10 mouse cellular contexts compared by ENCODE assay signal in genomic region chr1:86381027-86381426, GRCm38 (mm10). TPM values are rescaled to one million over a fixed set of nuclear protein-coding genes. Genes with fewer than 3 reads are reported as not detected.
DNase-seq lines count a peak whose midpoint lies in the region; ATAC-seq and TF ChIP-seq lines count a peak whose summit lies in the region.
"Had no signal": no experiment of that assay in that cellular context is flagged by ENCODE, and none has a peak within 500 bp of the region (broad histone marks: within the 10 kb centered on the region; RNA-seq: fewer than 3 reads in every experiment).

No protein-coding gene starts in this region.

- H3K4me1 ChIP-seq in ES-Bruce4 (ENCODE audit: control insufficient read depth, insufficient read depth, low read length): no peaks in the 10 kb centered on the region
- H3K4me1 ChIP-seq in forebrain, embryonic 12.5 days: no peaks in the 10 kb centered on the region; the same call in 1 of the 2 replicates
- 0 out of 2 replicates have a peak, but pooled peaks cover 2% of the 10 kb centered on the region for H3K4me1 ChIP-seq in liver, adult 2 months (ENCODE audit: control insufficient read depth, insufficient read depth, low read length)
- no peaks in the 10 kb centered on the region for H3K4me1 ChIP-seq in neural tube, embryonic 12.5 days
- H3K4me1 ChIP-seq: hindbrain, embryonic 15.5 days had no signal

- ATAC-seq in forebrain, embryonic 12.5 days (ENCODE audit: low FRiP score): no peak
- peak; percentile 56 for ATAC-seq in inflammation-experienced regulatory T-cells, adult 6 months
- ATAC-seq in neural tube, embryonic 12.5 days (ENCODE audit: low FRiP score, low read depth): peak; percentile 61; the same call in 1 of the 2 replicates

- DNase-seq in A20 (ENCODE audit: low read depth, low spot score): peak; percentile 78
- DNase-seq in c-Kit-negative CD71-positive TER-119-positive erythroid progenitor cells, embryonic 14.5 days (ENCODE audit: low read depth, low spot score): peak; percentile 30
- DNase-seq in liver, adult 2 months (ENCODE audit: extremely low read depth, low read depth, low spot score): peak; percentile 76
- DNase-seq in thymus, postnatal 36 days: peak; percentile 44 to 46

- WGBS in forebrain, embryonic 12.5 days: 34% methylated on average over 13 of the region's 13 CpGs
- 16% methylated on average over 13 of the region's 13 CpGs for WGBS in liver, adult 2 months
- 32% methylated on average over 13 of the region's 13 CpGs for WGBS in neural tube, embryonic 12.5 days

- no peaks in the 10 kb centered on the region for H3K79me2 ChIP-seq in liver, adult 2 months (ENCODE audit: control insufficient read depth, insufficient read depth, low read length)

- H3K4me3 ChIP-seq in ES-Bruce4 (ENCODE audit: low read depth, low read length): peak overlapping the region; percentile 47
- H3K4me3 ChIP-seq in forebrain, embryonic 12.5 days (replicated peaks): no peak overlapping the region
- H3K4me3 ChIP-seq in liver, adult 2 months (ENCODE audit: insufficient read depth, low read depth, low read length): no peak overlapping the region
- no peak overlapping the region for H3K4me3 ChIP-seq in neural tube, embryonic 12.5 days
- H3K4me3 ChIP-seq: hindbrain, embryonic 15.5 days had no signal

- peak overlapping the region; percentile 14; the same call in 1 of the 2 replicates for H3K27ac ChIP-seq in ES-Bruce4 (ENCODE audit: insufficient read depth, low read length)
- H3K27ac ChIP-seq in forebrain, embryonic 12.5 days: no peak overlapping the region
- no peak overlapping the region for H3K27ac ChIP-seq in liver, adult 2 months (replicated peaks; ENCODE audit: insufficient read depth, low read depth, low read length)
- no peak overlapping the region for H3K27ac ChIP-seq in neural tube, embryonic 12.5 days
- H3K27ac ChIP-seq: hindbrain, embryonic 15.5 days had no signal

- 0 out of 2 replicates have a peak overlapping the region, but pooled peaks have one; percentile 2 for H3K4me2 ChIP-seq in forebrain, embryonic 12.5 days
- H3K4me2 ChIP-seq in neural tube, embryonic 12.5 days (replicated peaks): peak overlapping the region; percentile 16; the same call in 1 of the 2 replicates
- H3K4me2 ChIP-seq: hindbrain, embryonic 15.5 days had no signal

- H3K27me3 ChIP-seq in ES-Bruce4 (ENCODE audit: control insufficient read depth, insufficient read depth, low read length, poor library complexity, severe bottlenecking): no peaks in the 10 kb centered on the region
- H3K27me3 ChIP-seq in forebrain, embryonic 12.5 days: no peaks in the 10 kb centered on the region
- H3K27me3 ChIP-seq in liver, adult 2 months (ENCODE audit: control insufficient read depth, insufficient read depth, low read length): no peaks in the 10 kb centered on the region
- H3K27me3 ChIP-seq in neural tube, embryonic 12.5 days (replicated peaks): no peaks in the 10 kb centered on the region
- H3K27me3 ChIP-seq: hindbrain, embryonic 15.5 days had no signal

- H3K9ac ChIP-seq in ES-Bruce4 (ENCODE audit: low read depth, poor library complexity, severe bottlenecking): no peak overlapping the region
- no peak overlapping the region for H3K9ac ChIP-seq in forebrain, embryonic 12.5 days
- H3K9ac ChIP-seq in liver, adult 2 months (ENCODE audit: low read depth, low read length): no peak overlapping the region
- no peak overlapping the region for H3K9ac ChIP-seq in neural tube, embryonic 12.5 days
- H3K9ac ChIP-seq: hindbrain, embryonic 15.5 days had no signal

- peak; percentile 97 for TF ChIP-seq CTCF in ES-Bruce4 (IDR thresholded peaks at IDR 0.05; ENCODE audit: low read depth, low read length)
- peak; percentile 97 for TF ChIP-seq CTCF in liver, adult 2 months (IDR thresholded peaks at IDR 0.05; ENCODE audit: low read depth, low read length)

- TF ChIP-seq POLR2A in ES-Bruce4 (IDR thresholded peaks at IDR 0.05; ENCODE audit: insufficient read depth, low read length): no peak
- no peak for TF ChIP-seq POLR2A in liver, adult 2 months (IDR thresholded peaks at IDR 0.05; ENCODE audit: extremely low read depth, insufficient read depth, low read length)

- H3K36me3 ChIP-seq in ES-Bruce4 (ENCODE audit: control insufficient read depth, insufficient read depth, low read length, poor library complexity, severe bottlenecking): no peaks in the 10 kb centered on the region
- H3K36me3 ChIP-seq in forebrain, embryonic 12.5 days (replicated peaks): no peaks in the 10 kb centered on the region
- H3K36me3 ChIP-seq in liver, adult 2 months (ENCODE audit: control insufficient read depth, insufficient read depth, low read length): no peaks in the 10 kb centered on the region
- no peaks in the 10 kb centered on the region for H3K36me3 ChIP-seq in neural tube, embryonic 12.5 days
- H3K36me3 ChIP-seq: hindbrain, embryonic 15.5 days had no signal

- TF ChIP-seq EP300 in ES-Bruce4 (IDR thresholded peaks at IDR 0.05; ENCODE audit: insufficient read depth, low read depth, low read length): no peak

- no peaks in the 10 kb centered on the region for H3K9me3 ChIP-seq in ES-Bruce4 (replicated peaks; ENCODE audit: control insufficient read depth, insufficient read depth, low read length, poor library complexity, severe bottlenecking)
- H3K9me3 ChIP-seq in forebrain, embryonic 12.5 days: no peaks in the 10 kb centered on the region
- H3K9me3 ChIP-seq in neural tube, embryonic 12.5 days: no peaks in the 10 kb centered on the region
- H3K9me3 ChIP-seq: hindbrain, embryonic 15.5 days had no signal

RNA-seq across cellular contexts. Expression of gene Ncl, which starts 21.8 kb away (rescaled TPM):
- polyA plus RNA-seq in ES-Bruce4 (2011; ENCODE audit: insufficient read depth, insufficient read length, low read depth, missing spikeins): 1,350 and 1,473 TPM in 2 replicates
- polyA plus RNA-seq in forebrain, embryonic 12.5 days (2016; fragmentation: Nextera tagmentation; extraction: Ambion mirVana): 453 and 465 TPM in 2 replicates
- 100 to 1,000 TPM; 345 to 360 (median 358) TPM for polyA plus RNA-seq in inflammation-experienced regulatory T-cells, adult 6 months (2017; shearing (Covaris generic))
- 19.7 and 24.3 TPM in 2 replicates for total RNA-seq in liver, adult 2 months (2014; rRNA removed)
- 4.1 and 4.6 TPM in 2 replicates for polyA plus RNA-seq in liver, adult 2 months (2012; rRNA removed)
- 306 and 360 TPM in 2 replicates for polyA plus RNA-seq in neural tube, embryonic 12.5 days (2016; fragmentation: Nextera tagmentation; extraction: Ambion mirVana)

RNA-seq across cellular contexts. Expression of gene Nmur1, which starts 45.0 kb away (rescaled TPM):
- not detected in 2 replicates for polyA plus RNA-seq in ES-Bruce4 (2011; ENCODE audit: insufficient read depth, insufficient read length, low read depth, missing spikeins)
- not detected in 2 replicates for polyA plus RNA-seq in forebrain, embryonic 12.5 days (2016; fragmentation: Nextera tagmentation; extraction: Ambion mirVana)
- polyA plus RNA-seq in inflammation-experienced regulatory T-cells, adult 6 months (2017; shearing (Covaris generic)): 1 to 10 TPM in 2 of 3 experiments, under 1 TPM in 1; 0.77 to 2.1 (median 1.5) TPM
- not detected in 2 replicates for total RNA-seq in liver, adult 2 months (2014; rRNA removed)
- not detected in 2 replicates for polyA plus RNA-seq in liver, adult 2 months (2012; rRNA removed)
- 0.15 and 0.40 TPM in 2 replicates for polyA plus RNA-seq in neural tube, embryonic 12.5 days (2016; fragmentation: Nextera tagmentation; extraction: Ambion mirVana)
- polyA plus RNA-seq: stomach, embryonic 14.5 days had no signal

RNA-seq across cellular contexts. Expression of gene Tex44, which starts 45.1 kb away (rescaled TPM):
- polyA plus RNA-seq in ES-Bruce4 (2011; ENCODE audit: insufficient read depth, insufficient read length, low read depth, missing spikeins): not detected in 2 replicates
- polyA plus RNA-seq in forebrain, embryonic 12.5 days (2016; fragmentation: Nextera tagmentation; extraction: Ambion mirVana): not detected in 2 replicates
- not detected for polyA plus RNA-seq in inflammation-experienced regulatory T-cells, adult 6 months (2017; shearing (Covaris generic))
- total RNA-seq in liver, adult 2 months (2014; rRNA removed): not detected in 2 replicates
- polyA plus RNA-seq in liver, adult 2 months (2012; rRNA removed): not detected in 2 replicates
- polyA plus RNA-seq in neural tube, embryonic 12.5 days (2016; fragmentation: Nextera tagmentation; extraction: Ambion mirVana): not detected in 2 replicates
- polyA plus RNA-seq: hindbrain, embryonic 15.5 days; stomach, embryonic 14.5 days had no signal

Comparison
In these comparisons a context has a peak if more than half of its experiments do, and no peak if none do; other contexts are left out.
1. RNA of gene Ncl, which starts 21.8 kb away (polyA plus RNA-seq): 1,350 to 1,473 TPM in ES-Bruce4, 453 to 465 TPM in forebrain, embryonic 12.5 days, 306 to 360 TPM in neural tube, embryonic 12.5 days and 345 to 360 TPM in inflammation-experienced regulatory T-cells, adult 6 months; 4.1 to 4.6 TPM in liver, adult 2 months; every median in the first group is over 10 times any median in the second.
2. Peak in every context shown above with its lines, with median percentiles within 50 percentile points of each other: DNase-seq.